Comparison of ENCODE assay signal across 18 mouse cellular contexts in genomic region chrX:42324848-42325247, GRCm38 (mm10).
"Had no signal": no experiment of that assay in that cellular context is flagged by ENCODE, and none has a peak within 500 bp of the region (broad histone marks: within the 10 kb centered on the region; RNA-seq: fewer than 3 reads in every experiment).

No protein-coding gene starts in this region.

- H3K36me3 ChIP-seq: midbrain, embryonic 10.5 days; midbrain, embryonic 12.5 days; neural tube, embryonic 13.5 days; neural tube, embryonic 15.5 days had no signal

- H3K27me3 ChIP-seq: midbrain, embryonic 12.5 days; neural tube, embryonic 13.5 days; neural tube, embryonic 15.5 days had no signal

- H3K4me1 ChIP-seq: neural tube, embryonic 15.5 days had no signal

- ATAC-seq: midbrain, embryonic 16.5 days had no signal

- H3K27ac ChIP-seq: midbrain, embryonic 10.5 days; midbrain, embryonic 12.5 days; neural tube, embryonic 13.5 days; neural tube, embryonic 15.5 days had no signal

- H3K9me3 ChIP-seq: midbrain, embryonic 10.5 days; midbrain, embryonic 12.5 days; neural tube, embryonic 13.5 days; neural tube, embryonic 15.5 days had no signal

- H3K4me2 ChIP-seq: midbrain, embryonic 12.5 days; neural tube, embryonic 13.5 days; neural tube, embryonic 15.5 days had no signal

- DNase-seq: lung, adult 2 months; lung, postnatal 14 days; lung, postnatal 4 days; midbrain, embryonic 14.5 days; retina, postnatal 1 day; right cerebral cortex, adult 18-20 months; right cerebral cortex, postnatal 25 days; right cerebral cortex, postnatal 4 days; spleen, adult 18-20 months; thymus, adult 18-20 months; thymus, postnatal 14 days; thymus, postnatal 36 days had no signal

- H3K9ac ChIP-seq: midbrain, embryonic 12.5 days; neural tube, embryonic 13.5 days; neural tube, embryonic 15.5 days had no signal

- H3K4me3 ChIP-seq: midbrain, embryonic 10.5 days; midbrain, embryonic 12.5 days; myocyte; neural tube, embryonic 13.5 days; neural tube, embryonic 15.5 days had no signal
